Mouse (Mus musculus) layer of hippocampus, adult 11-12 months (tissue): Measurements from ENCODE around the gene Hal.
"Not testable (repeated sequence)": the region's sequence is repeated elsewhere in the genome, so short reads cannot be mapped to it uniquely, and the experiment has no call there.

Source experiments
- DNase-seq: peaks from one replicate; pipeline ENCODE4 v3.0.0; 2022; ENCODE audit warnings: low spot score

Hal gene

DNA sequence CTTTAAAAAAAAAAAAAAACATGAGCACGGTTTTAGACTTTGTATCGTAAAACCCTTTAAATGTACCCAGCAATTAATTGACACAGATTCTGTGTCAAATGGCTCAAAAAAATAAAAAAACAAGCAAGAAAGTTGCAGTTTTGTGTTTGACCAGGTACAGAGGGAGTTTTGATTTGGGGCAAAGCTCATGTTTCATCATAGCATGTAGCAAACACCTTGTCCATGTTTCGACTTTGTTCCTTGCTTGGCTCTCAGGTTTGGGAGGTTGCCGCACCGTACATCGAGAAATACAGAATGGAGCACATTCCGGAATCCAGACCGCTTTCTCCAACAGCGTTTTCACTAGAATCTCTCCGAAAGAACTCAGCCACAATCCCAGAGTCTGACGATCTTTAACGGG is 27.4 kb downstream of the Hal start:
- DNase-seq = no peak

DNA sequence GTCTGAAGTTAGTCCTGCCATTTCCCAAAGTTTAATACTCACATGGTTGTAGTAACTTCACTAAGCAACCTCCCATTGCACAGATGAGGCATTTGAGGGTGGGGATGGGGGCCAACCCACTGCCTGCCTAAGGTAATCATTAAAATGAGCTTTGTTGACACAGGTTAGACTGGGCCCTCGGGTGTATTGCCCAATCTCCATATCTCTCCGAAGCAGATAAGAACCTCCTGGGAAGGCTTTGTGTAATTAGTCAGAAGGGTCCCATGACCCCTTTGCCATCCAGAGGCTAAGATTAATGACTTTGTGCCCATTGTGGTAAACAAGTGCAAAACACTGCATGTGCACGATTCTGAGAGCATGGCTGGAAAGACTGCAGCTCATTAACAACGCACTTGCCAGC is 29.2 kb downstream of the Hal start:
- no peak for DNase-seq

DNA sequence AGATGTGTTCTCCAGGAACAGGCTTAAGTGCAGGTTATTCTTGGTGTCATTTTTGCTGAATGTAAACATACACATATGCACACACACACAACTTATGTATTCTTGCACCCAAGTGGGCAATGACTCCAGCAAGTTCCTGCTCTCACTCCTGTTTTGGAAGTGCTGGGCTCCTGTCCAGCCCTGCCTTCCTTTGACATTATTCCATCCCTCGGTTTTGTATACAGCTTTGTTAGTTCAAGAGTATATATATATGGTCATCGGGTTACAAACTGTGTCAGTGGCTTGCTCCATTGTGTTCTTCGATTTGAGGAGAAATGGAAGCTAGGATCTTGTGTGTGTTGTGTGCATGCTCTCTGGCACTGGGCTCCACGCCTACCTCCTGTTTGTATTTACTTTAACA is 29.6 kb downstream of the Hal start:
- DNase-seq = no peak

DNA sequence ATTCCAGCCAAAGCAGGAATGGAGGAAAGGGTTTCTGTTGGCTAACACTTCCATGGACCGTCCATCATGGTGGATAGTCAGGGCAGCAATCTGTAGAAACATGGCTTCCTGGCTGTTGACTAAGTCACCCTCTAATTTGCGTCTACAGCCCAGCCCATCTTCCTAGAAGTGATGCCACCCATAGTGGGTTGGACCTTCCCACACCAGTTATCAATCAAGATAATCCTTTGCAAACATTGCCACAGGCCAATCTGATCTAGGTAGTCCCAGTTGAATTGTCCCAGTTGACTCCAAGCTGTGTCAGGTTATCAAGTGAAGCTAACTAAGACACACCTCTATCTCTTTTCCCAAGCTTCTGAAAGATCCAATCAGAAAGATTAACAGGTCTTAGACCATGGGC is 30.1 kb downstream of the Hal start:
- DNase-seq = no peak

DNA sequence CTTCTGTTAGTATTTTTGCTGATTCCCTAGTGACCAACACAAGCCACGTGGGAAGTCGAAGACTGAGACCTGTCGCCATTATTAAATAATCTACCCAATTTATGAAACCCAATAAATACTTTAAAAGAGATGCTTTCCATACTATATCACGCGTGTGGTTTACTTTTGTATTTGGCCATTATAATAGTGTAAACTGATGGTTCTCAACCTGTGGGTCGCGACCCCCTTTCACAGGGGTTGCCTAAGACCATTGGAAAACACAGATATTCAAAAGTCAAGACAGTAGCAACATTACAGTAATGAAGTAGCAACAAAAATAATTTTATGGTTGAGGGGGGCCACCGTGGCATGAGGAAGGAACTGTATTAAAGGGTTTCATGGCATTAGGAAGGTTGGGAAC is 30.6 kb downstream of the Hal start:
- DNase-seq = no peak

DNA sequence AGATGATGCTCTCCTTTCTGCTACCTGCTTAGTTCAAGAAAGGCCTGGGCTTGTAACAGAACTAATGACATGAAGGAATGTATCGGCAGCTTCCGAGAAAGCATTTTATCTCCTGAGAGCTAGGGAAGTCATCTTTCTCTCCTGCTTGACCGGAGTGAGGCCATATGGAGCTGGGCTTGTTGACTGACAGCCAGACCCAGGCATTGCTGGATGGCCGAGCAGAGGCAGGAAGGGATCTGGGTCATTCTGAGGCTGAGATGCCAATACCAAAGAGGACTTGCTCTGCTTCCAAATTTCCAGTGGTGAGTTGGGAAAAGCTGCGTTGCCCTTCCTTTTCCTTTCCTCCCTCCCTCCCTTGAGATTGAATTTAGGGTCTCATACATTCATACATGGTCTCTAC is 31.2 kb downstream of the Hal start:
- DNase-seq = no peak

DNA sequence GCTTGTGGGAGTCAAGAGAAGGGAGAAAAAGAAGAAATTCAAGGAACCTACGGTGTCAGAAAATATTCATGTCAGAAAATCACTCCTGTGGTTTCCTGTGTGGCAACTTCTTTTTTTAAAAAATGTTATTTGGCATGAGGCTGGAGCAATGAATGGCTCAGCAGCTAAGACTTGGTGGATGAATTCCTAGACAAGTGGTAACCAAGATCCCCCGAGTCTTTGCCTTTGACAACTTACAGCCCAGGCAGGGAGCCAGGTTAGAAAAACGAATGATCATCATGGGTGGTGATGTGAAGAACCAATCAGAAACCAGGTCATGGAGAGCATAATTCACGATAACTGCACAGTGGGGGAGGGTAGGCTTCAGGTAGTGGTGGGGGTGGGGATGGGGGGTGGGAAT is 32.4 kb downstream of the Hal start:
- DNase-seq = no peak

DNA sequence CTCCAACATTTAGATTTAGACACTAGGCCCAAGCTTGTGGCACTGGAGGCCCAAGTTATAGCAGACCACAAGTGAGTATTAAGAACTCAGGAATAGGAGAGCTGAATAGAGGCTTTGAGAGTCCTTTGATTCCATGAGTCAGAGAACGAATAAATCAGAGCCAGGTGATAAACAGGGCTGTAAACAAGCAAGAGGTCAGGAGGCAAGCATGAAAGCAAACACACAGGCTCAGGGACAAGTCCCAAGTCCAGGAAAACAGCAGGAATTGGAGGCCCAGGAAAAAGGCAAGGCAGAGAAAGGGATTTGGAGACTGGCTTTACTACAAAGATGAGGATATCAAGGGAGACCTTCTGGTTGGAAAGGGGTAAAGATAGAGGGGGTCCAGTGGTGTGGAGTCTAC is 36.8 kb downstream of the Hal start:
- DNase-seq = no peak

DNA sequence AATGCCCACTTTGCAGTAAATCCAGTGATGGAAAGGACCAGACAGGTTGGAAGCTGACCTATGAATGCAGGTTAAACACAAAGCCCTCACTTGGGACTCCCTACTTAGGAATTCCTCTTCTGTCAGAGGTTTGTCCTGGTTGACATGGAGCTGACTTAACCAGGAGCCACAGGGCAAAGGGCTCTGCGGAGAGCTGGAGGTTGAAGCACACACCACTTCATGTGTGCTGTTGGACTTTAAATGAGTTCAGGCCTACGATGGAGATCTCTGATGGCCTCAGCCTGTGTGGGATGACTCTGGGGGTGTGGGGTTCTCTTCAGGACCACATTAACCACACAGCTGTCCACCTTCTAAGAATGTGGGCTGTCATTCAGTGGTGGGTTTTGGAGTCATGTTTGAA is 49.7 kb downstream of the Hal start:
- no peak for DNase-seq

DNA sequence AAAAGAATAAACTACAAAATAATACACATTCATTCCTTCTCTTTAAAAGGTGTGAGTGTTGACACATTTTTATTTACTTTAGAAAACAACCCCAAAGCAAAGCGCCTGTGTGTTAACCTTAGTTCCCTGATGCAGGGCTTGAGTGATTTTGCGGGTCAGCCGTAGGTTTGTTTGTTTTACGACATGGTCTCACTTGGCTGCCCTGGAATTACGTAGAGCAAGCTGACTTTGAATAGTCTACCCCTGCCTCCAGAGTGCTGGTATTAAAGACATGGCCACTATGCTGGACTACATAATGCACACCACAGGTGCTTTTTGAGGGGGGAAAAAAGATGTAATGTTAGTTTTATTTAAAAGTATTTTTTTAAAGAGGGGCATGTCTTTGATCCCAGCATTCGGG is 50.2 kb downstream of the Hal start:
- DNase-seq = no peak

DNA sequence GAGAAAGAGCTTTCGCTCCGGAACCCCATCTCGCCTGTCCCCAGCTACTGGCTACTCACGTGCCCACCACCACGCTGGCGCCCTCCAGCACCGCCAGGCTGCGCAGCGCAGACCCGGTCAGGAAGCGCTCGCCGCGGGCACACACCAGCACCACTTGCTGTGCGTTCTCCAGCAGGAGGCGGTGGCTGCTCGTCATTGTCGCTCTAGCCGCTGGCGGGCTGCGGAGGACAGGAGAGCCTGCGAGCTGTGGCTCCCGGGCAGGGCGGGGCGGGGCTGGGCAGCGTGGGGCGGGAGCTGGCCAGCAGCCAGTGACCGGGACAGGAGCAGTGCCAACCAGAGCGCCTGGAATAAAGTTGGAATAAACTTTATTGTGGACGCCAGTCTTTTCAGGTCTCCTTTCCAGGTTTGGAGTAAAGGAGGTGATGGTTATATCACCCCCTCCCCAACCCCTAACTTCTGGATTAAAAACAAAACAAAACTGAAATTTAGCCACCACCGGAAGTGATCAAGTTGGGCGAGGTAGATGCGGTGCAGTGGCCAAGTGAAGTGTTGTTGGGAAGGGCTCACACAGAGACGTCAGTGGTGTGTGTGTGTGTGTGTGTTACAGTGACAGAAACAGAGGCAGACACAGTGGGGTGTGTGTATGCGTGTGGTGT is 51.3 kb downstream of the Hal start, which contains the start of gene Amdhd1:
Gene Amdhd1, minus strand, starts transcription at position 259 of the 656 bp plus-strand sequence.
- DNase-seq = peak; percentile 59

DNA sequence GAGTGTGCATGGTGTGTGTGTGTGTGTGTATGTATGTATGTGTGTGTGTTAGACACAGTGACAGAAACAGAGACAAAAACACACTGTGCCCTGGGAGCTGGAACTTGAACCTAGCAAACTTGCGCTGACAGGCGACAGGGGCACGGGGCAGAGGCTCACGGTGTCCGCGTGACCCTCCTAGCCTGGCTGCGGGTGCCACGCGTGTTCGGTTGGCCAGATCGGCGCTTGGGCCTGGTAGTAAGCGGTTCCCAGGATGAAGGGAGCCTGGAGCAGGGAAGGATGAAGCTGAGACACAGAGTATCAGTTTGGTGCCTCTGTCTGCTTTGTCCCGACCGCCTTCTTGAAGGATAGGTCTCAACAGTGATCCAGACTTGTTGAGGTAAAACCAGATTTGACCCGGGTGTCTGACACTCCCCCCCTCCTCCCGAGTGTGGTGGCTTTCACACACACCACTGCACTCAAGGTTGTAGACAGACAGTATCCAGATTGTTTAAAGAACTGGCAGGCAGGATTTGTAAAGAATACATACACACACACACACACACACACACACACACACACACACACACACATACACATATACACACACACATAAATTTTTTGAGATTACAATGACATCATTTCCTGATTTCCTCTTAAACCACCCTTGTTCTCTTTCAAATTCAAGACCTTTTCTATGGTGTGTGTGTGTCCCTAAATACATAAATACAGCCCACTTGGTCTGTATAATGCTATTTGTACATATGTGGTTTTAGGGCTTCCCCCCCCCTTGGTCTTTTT is 52.1 kb downstream of the Hal start, which contains the start of gene Ccdc38:
Gene Ccdc38, plus strand, starts transcription at position 202 of the 780 bp plus-strand sequence.
- DNase-seq = no peak

DNA sequence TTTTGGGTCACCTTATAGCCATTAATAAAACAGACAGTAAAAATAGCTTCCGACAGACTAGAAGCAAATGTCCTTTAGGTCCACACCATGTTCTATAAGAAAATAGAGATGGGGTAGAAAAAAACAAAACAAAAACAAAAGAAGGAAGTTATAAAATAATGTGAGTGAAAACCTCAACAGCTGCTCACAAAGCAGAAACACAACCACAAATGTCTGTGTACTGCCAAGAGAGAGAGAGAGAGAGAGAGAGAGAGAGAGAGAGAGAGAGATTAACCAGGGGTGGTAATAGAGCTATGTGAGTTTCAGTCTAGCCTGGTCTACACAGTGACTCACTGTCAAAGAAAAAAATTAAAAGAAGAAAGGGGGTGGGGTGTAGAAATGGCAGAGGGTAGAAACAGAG is 53.0 kb downstream of the Hal start:
- DNase-seq = no peak

DNA sequence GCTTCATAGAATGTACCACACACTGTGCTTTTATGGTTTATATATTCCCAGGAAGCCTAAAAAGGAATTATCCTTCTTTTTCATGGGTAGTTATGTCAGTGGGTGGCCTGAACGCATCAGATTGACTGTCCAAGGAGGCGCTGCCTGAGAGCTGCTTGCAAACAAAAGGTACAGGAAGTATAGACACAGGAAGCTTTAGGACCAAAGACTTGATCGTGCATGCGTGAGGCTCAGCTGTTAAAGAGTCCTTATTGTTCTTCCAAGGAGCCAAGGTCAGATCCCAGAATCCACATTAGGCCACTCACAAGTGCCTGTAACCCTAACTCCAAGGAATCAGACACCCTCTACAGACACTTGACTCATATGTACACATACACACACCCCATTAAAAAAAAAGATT is 53.8 kb downstream of the Hal start:
- no peak for DNase-seq

DNA sequence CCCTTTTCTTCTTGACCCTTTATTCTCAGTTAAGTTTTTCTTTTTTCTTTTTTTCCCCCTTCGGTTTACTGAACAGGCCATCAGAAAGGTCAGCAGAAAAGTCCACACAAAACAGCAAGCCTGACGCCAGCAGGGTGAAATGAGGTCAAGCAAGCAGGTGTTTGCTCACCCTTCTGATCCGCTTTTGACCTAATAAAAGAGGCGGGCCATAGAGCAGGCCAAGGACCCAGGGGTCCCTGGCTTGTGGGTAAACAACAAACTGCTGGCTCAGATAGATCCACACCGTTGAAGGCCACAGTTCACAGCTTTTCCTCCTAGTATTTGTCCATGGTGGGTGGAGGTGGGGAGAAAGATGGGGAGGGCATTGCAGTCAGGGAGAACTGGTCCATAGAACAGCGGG is 54.6 kb downstream of the Hal start:
- no peak for DNase-seq

DNA sequence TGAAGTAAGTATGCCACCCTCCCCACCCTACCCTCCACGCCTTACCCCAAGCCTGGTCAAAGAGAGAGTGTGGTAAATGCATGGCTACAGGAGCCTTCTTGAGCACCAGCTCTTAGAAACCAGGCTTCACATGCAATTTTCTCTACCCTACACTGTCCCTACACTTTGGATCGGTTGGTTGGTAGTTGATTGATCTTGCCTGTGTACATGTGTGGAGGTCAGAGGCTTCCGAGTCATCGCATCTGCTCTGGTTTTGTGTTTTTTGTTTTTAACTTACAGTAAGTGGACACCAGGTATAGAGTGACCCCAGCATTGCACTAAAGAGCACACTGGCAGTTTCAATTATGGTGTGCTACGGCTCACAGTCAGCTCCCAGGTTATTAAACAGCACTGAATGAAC is 55.6 kb downstream of the Hal start:
- DNase-seq = no peak

DNA sequence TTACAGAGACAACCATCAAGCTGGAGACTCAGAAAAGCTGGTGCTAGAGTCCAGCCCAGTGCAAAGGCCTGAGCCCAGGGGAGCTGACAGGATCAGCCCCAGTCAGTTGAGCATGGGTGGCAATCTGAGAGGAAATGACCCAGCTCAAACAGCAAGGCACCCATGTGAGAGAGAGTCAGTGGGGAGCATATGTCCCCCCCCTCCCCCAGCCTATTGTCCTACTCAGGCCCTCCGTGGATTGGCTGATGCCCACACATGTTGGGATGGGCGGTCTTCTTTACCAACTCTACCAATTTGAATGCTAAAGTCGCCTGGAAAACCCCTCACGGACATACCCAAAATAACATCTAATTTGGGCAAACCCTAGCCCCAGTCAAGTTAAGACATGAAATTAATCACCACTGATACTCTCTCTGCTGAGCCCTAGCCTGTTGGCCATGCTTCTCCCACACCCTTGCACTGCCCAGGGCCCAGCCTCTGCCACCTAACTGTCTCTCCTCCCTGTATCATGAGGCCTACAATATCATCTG is 59.2 kb downstream of the Hal start:
- no peak for DNase-seq

DNA sequence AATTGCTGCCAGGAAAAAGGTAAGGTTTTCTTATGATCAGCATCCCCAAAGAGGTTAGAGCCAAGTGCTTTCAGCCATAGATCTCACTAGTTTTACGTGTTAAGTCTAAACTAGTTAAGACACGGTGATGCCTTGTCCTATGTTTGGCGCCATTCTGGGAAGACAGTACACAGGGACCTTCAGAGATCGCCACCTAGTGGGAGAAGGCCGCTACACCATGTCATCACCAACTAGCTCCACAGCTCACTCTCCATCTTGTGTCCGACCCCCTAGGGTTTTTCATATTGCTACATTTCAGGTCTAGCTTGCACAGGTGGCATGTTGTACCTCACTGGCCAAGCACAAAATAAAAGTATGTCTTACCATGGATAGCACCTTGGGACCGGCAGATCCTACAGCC is 60.4 kb downstream of the Hal start:
- DNase-seq = peak; percentile 80

DNA sequence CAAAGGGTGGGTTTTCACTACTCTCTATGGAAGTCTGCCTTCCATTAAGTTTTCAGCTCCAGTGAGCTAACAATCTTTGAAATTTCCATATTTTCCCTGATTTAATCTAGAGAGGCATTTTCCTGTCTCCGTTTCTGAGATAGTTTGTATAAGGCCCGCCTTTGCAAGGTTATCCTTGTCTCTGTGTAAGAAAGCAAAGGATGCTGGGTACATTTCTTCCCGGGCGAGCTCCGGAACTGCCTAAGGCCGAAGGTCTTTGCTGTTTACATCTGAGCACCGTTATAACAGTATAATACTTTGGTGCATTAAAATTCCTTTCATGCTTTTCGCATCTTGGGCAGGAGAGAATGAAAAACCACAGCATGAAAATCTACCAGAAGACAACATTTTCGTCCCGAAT is 61.3 kb downstream of the Hal start:
- DNase-seq = no peak

DNA sequence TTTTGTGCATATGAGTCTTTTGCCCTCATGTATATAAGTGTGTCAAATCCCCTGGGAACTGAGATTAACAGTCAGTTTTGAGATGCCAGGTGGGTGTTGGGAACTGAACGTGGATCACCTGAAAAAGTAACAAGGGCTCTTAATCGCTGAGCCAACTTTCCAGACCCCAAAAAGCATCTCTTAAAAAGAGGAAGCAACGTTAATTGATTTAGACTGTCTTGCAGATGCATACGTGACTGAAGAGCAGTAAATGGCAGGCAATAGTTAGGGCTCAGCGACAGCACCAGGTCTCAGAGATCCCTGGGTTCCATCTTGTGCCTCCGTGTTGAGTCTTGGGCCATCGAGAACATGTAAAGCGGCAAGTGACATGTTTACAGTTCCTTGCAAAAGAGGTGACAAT is 64.0 kb downstream of the Hal start:
- DNase-seq = no peak

DNA sequence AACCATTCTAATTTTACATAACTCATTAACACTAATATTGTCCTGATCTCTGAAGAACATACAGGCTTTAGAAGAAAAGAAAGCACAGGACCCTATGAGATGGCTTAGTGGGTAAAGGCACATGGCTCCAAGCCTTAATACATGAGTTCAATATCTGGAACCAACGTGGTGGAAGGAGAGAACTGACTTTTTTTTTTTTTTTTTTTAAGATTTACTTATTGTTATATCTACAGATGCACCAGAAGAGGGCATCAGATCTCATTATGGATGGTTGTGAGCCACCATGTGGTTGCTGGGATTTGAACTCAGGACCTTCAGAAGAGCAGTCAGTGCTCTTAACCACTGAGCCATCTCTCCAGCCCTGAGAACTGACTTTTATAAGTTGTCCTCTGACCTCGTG is 69.4 kb downstream of the Hal start:
- not testable (repeated sequence) for DNase-seq

DNA sequence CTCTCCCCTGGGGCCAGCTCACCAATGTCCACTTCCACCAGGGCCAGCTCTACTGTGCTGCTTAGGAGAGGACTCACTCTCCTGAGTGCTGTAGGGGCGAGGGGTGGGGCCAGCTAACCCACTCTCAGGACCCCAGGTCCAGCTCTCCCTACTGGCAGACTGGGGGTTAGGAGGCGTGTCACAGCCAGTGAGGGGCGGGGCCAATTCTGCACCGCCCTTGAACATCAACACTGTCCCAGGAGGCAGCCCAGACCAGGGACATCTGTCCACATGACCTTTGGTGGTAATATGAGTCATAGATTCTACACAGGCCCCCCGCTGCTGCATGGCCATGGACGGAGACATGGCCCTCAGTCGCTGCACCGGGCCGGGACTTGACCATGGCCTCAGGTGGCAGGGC is 71.2 kb downstream of the Hal start:
- DNase-seq = no peak

DNA sequence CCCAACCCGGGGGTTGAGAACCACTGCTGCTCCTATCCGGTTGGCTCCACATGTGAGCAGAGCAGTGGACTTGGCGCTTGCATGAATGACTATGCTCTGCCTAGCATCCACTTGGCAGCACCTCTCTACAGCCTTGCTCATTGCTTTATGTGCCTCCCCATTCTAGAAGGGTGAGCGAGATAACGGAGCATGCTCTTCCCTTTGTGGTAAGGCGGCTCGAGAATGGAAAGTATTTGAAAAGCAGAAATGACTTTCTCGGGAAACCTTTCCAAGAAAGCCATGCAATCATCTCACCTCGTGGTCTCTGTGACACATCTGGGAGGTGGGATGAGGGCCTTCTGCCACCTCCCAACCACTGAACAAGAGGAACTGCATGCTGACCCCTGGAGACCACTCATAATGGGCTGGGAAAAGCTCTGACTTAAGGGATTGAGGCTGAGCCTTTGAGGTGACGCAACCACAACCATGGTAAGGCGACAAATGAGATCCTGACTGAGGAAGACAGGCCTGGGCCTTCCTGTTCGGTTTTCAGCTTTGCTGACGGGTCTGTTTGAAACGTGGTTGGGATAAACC is 76.0 kb downstream of the Hal start:
- no peak for DNase-seq
